ENCODE assay signal across 9 mouse cellular contexts in genomic region chr10:62230708-62231394, GRCm38 (mm10). TPM values are rescaled to one million over a fixed set of nuclear protein-coding genes. Genes with fewer than 3 reads are reported as not detected.
DNase-seq lines count a peak whose midpoint lies in the region; ATAC-seq and TF ChIP-seq lines count a peak whose summit lies in the region.
"Had no signal": no experiment of that assay in that cellular context is flagged by ENCODE, and none has a peak within 500 bp of the region (broad histone marks: within the 10 kb centered on the region; RNA-seq: fewer than 3 reads in every experiment).

Tspan15 (minus strand) TSS chr10:62231251.

- peak; percentile 90 for DNase-seq in MEL (ENCODE audit: low read depth, low spot score)
- peak; percentile 96 for DNase-seq in cerebellum, adult 2 months
- DNase-seq in forebrain, postnatal 0 days, result peak; percentile 85
- peak; percentile 88 to 92 for DNase-seq in heart, postnatal 36 days
- DNase-seq in layer of hippocampus, adult 2 months (ENCODE audit: low spot score in 2 of 2), result peak; percentile 88 to 89
- peak; percentile 94 for DNase-seq in lung, adult 2 months
- peak; percentile 57 to 63 for DNase-seq in thymus, adult 18-20 months

- H3K9ac ChIP-seq in MEL (ENCODE audit: control insufficient read depth, low read depth, low read length, poor library complexity, severe bottlenecking), result peak within 1 kb of the TSS; percentile 32; the same call in 1 of the 2 replicates
- H3K9ac ChIP-seq in forebrain, postnatal 0 days, result peak within 1 kb of the TSS; percentile 56

- H3K4me1 ChIP-seq in MEL (ENCODE audit: control insufficient read depth in 1 of 2, insufficient read depth in 2 of 2, low read length in 2 of 2), result peaks cover 0 to 3% of the 10 kb centered on the region in 2 experiments; a peak in 2 of 4 replicates
- peaks cover 12% of the 10 kb centered on the region for H3K4me1 ChIP-seq in cerebellum, adult 2 months (ENCODE audit: control insufficient read depth, insufficient read depth, low read length)
- H3K4me1 ChIP-seq in forebrain, postnatal 0 days (ENCODE audit: insufficient read depth), result peaks cover 5% of the 10 kb centered on the region; the same call in 1 of the 2 replicates
- peaks cover 3% of the 10 kb centered on the region for H3K4me1 ChIP-seq in lung, adult 2 months (ENCODE audit: control insufficient read depth, insufficient read depth, low read length)
- H3K4me1 ChIP-seq in olfactory bulb, adult 2 months (ENCODE audit: control insufficient read depth, insufficient read depth, low read length), result peaks cover 20% of the 10 kb centered on the region

- TF ChIP-seq POLR2A in MEL (IDR thresholded peaks at IDR 0.05; ENCODE audit: control insufficient read depth in 1 of 2, insufficient read depth in 1 of 2, low read depth in 1 of 2, low read length in 2 of 2, poor library complexity in 1 of 2), result peak in 1 of 2 experiments; percentile 15; a peak in 1 of 4 replicates
- TF ChIP-seq POLR2A in cerebellum, adult 2 months (IDR thresholded peaks at IDR 0.05; ENCODE audit: borderline replicate concordance, insufficient read depth, low read length), result peak; percentile 77
- TF ChIP-seq POLR2A in lung, adult 2 months (IDR thresholded peaks at IDR 0.05; ENCODE audit: borderline replicate concordance, extremely low read depth, low read depth, low read length), result peak; percentile 53; the same call in 1 of the 2 replicates
- peak; percentile 66 for TF ChIP-seq POLR2A in olfactory bulb, adult 2 months (IDR thresholded peaks at IDR 0.05; ENCODE audit: insufficient read depth, low read depth, low read length)

- H3K36me3 ChIP-seq in MEL (ENCODE audit: control insufficient read depth in 1 of 2, insufficient read depth in 2 of 2, low read length in 2 of 2), result no peaks in the 10 kb centered on the region
- no peaks in the 10 kb centered on the region for H3K36me3 ChIP-seq in forebrain, postnatal 0 days (ENCODE audit: insufficient read depth)

- peak; percentile 97 for ATAC-seq in forebrain, postnatal 0 days

- no peak within 1 kb of the TSS for H3K27ac ChIP-seq in MEL (ENCODE audit: control insufficient read depth, low read depth, low read length)
- H3K27ac ChIP-seq in cerebellum, adult 2 months (ENCODE audit: insufficient read depth, low read length), result peak within 1 kb of the TSS; percentile 16; the same call in 1 of the 2 replicates
- no peak within 1 kb of the TSS for H3K27ac ChIP-seq in forebrain, postnatal 0 days (ENCODE audit: low read depth, low read length)
- peak within 1 kb of the TSS; percentile 67 for H3K27ac ChIP-seq in layer of hippocampus, adult 2 months
- H3K27ac ChIP-seq in olfactory bulb, adult 2 months (ENCODE audit: insufficient read depth, low read depth, low read length), result peak within 1 kb of the TSS; percentile 15; the same call in 1 of the 2 replicates
- H3K27ac ChIP-seq: macrophage had no signal

- peak within 1 kb of the TSS; percentile 40 to 51; a peak in 3 of 4 replicates for H3K4me3 ChIP-seq in MEL (ENCODE audit: control insufficient read depth in 1 of 2, insufficient read depth in 1 of 2, low read depth in 2 of 2, low read length in 2 of 2)
- peak within 1 kb of the TSS; percentile 64 for H3K4me3 ChIP-seq in cerebellum, adult 2 months (replicated peaks; ENCODE audit: insufficient read depth, low read depth, low read length)
- H3K4me3 ChIP-seq in forebrain, postnatal 0 days (ENCODE audit: low read depth, low read length), result peak within 1 kb of the TSS; percentile 70
- peak within 1 kb of the TSS; percentile 80 for H3K4me3 ChIP-seq in layer of hippocampus, adult 2 months
- H3K4me3 ChIP-seq in lung, adult 2 months (replicated peaks; ENCODE audit: extremely low read depth, low read depth, low read length), result peak within 1 kb of the TSS; percentile 77
- H3K4me3 ChIP-seq in olfactory bulb, adult 2 months (ENCODE audit: insufficient read depth, low read depth, low read length), result peak within 1 kb of the TSS; percentile 58

- peak within 1 kb of the TSS; percentile 97 for H3K4me2 ChIP-seq in forebrain, postnatal 0 days (ENCODE audit: low read depth)

- TF ChIP-seq RAD21 in MEL (IDR thresholded peaks at IDR 0.05; ENCODE audit: low read depth, low read length), result no peak

- no peaks in the 10 kb centered on the region for H3K27me3 ChIP-seq in MEL (ENCODE audit: control insufficient read depth in 1 of 2, insufficient read depth in 2 of 2, low read length in 2 of 2)
- no peaks in the 10 kb centered on the region for H3K27me3 ChIP-seq in cerebellum, adult 2 months (ENCODE audit: control insufficient read depth, insufficient read depth, low read length)
- no peaks in the 10 kb centered on the region for H3K27me3 ChIP-seq in forebrain, postnatal 0 days (ENCODE audit: insufficient read depth, low read length)

- TF ChIP-seq EP300 in MEL (IDR thresholded peaks at IDR 0.05; ENCODE audit: low read depth in 1 of 2, low read length in 2 of 2), result no peak

- WGBS in cerebellum, adult 2 months, result under 1% methylated on average over 59 of the region's 59 CpGs
- WGBS in forebrain, postnatal 0 days, result 1% methylated on average over 58 of the region's 59 CpGs
- 1% methylated on average over 59 of the region's 59 CpGs for WGBS in lung, adult 2 months
- 1% methylated on average over 59 of the region's 59 CpGs for WGBS in olfactory bulb, adult 2 months

- intact Hi-C loops in heart, postnatal 36 days (cut with DNase I), result loop anchor here (2.0 kb wide), 1 partner anchor 14 kb away; no protein-coding TSS in a partner anchor

- H3K79me2 ChIP-seq in MEL (ENCODE audit: control insufficient read depth, insufficient read depth, low read length, poor library complexity), result no peaks in the 10 kb centered on the region

- H3K9me3 ChIP-seq in MEL (replicated peaks; ENCODE audit: insufficient read depth, low read length), result no peaks in the 10 kb centered on the region
- H3K9me3 ChIP-seq in forebrain, postnatal 0 days (ENCODE audit: low read length), result no peaks in the 10 kb centered on the region

- TF ChIP-seq CTCF in MEL (IDR thresholded peaks at IDR 0.05 in 2 of 3, conservative IDR thresholded peaks at IDR 0.05 in 1 of 3; ENCODE audit: control insufficient read depth in 1 of 3, insufficient read depth in 1 of 3, low read depth in 2 of 3, low read length in 3 of 3, poor library complexity in 1 of 3, severe bottlenecking in 1 of 3), result no peak
- no peak for TF ChIP-seq CTCF in cerebellum, adult 2 months (IDR thresholded peaks at IDR 0.05; ENCODE audit: borderline replicate concordance, insufficient read depth, low read depth, low read length)
- no peak for TF ChIP-seq CTCF in forebrain, postnatal 0 days (IDR thresholded peaks at IDR 0.05; ENCODE audit: low read depth)
- TF ChIP-seq CTCF in layer of hippocampus, adult 2 months (conservative IDR thresholded peaks at IDR 0.05), result no peak
- no peak for TF ChIP-seq CTCF in lung, adult 2 months (IDR thresholded peaks at IDR 0.05; ENCODE audit: insufficient read depth, low read length)
- no peak for TF ChIP-seq CTCF in olfactory bulb, adult 2 months (IDR thresholded peaks at IDR 0.05; ENCODE audit: insufficient read depth, low read depth, low read length)

TF ChIP-seq in MEL, 35 proteins besides CTCF, POLR2A, EP300 and RAD21:
- peak; percentile 19; the same call in 1 of the 2 replicates for TF ChIP-seq TCF12 (IDR thresholded peaks at IDR 0.05; ENCODE audit: low read depth, low read length)
- 0 out of 2 replicates have a peak, but pooled peaks have one; percentile 23 for TF ChIP-seq NELFE (IDR thresholded peaks at IDR 0.05; ENCODE audit: low read depth, low read length)
- no peak for TF ChIP-seq MAFK (IDR thresholded peaks at IDR 0.05; ENCODE audit: borderline replicate concordance, low read depth, low read length)
- peak; percentile 30; the same call in 1 of the 2 replicates for TF ChIP-seq MXI1 (IDR thresholded peaks at IDR 0.05; ENCODE audit: low read depth, low read length)
- no peak for TF ChIP-seq USF2 (IDR thresholded peaks at IDR 0.05; ENCODE audit: borderline replicate concordance in 1 of 2, insufficient read depth in 1 of 2, low read depth in 1 of 2, low read length in 2 of 2)
- no peak for TF ChIP-seq NRF1 (IDR thresholded peaks at IDR 0.05; ENCODE audit: insufficient read depth, low read depth, low read length, poor library complexity, severe bottlenecking)
- peak; percentile 36 for TF ChIP-seq SIN3A (IDR thresholded peaks at IDR 0.05; ENCODE audit: low read length)
- no peak for TF ChIP-seq CHD2 (IDR thresholded peaks at IDR 0.05; ENCODE audit: low read length)

RNA-seq across cellular contexts. Expression of gene Tspan15, which starts in this region (rescaled TPM):
- 0.23 and 0.52 TPM in 2 replicates for total RNA-seq in MEL (2012; rRNA removed)
- polyA plus RNA-seq in MEL (2012; ENCODE audit: insufficient read depth in 1 of 2, insufficient read length in 2 of 2, low read depth in 1 of 2, low replicate concordance in 2 of 2, missing spikeins in 1 of 2), result 1 to 10 TPM in 1 of 2 experiments, not detected in 1; 2.2 TPM
- polyA plus RNA-seq in cerebellum, adult 2 months (2012; rRNA removed), result 51.2 and 55.0 TPM in 2 replicates
- 7.2 and 11.6 TPM in 2 replicates for total RNA-seq in forebrain, postnatal 0 days (2014; rRNA removed)
- 11.6 and 15.2 TPM in 2 replicates for polyA plus RNA-seq in forebrain, postnatal 0 days (2015; fragmentation: Nextera tagmentation; extraction: Ambion mirVana)
- total RNA-seq in heart, postnatal 36 days (2021), result 1 to 10 TPM; 7.3 to 8.2 TPM
- 10 to 100 TPM; 13.6 to 15.9 TPM for total RNA-seq in layer of hippocampus, adult 2 months (2021)
- 134 and 177 TPM in 2 replicates for polyA plus RNA-seq in lung, adult 2 months (2012; rRNA removed)
- polyA plus RNA-seq in olfactory bulb, adult 2 months (2012; ENCODE audit: insufficient read depth, insufficient read length, low replicate concordance, missing spikeins), result not detected in 2 replicates
- polyA plus RNA-seq: macrophage had no signal

Comparison
In these comparisons a context has a peak if more than half of its experiments do, and no peak if none do; other contexts are left out.
1. H3K27ac ChIP-seq: peak in cerebellum, adult 2 months (single experiment), layer of hippocampus, adult 2 months (single experiment) and olfactory bulb, adult 2 months (single experiment); none in MEL (single experiment) and forebrain, postnatal 0 days (single experiment).
2. Peak in every context shown above with its lines, with median percentiles within 50 percentile points of each other: DNase-seq and H3K4me3 ChIP-seq.